Mouse (Mus musculus): ENCODE data around the gene Gm20388. TPM values are rescaled to one million over a fixed set of nuclear protein-coding genes. Genes with fewer than 3 reads are reported as not detected.

Gm20388 gene
- polyA plus RNA-seq, 1 experiment from 2014 or later: 1.7 TPM

- peaks cover 94% of the 10 kb centered on the region for H3K36me3 ChIP-seq
- no peak for DNase-seq (ENCODE audit: low spot score)
- 44% methylated on average over 3 of the region's 3 CpGs for WGBS
These were observed 4419.8 kb downstream of the Gm20388 start for GRCm38 (mm10) chr8:124330433-124330832.

GRCm38 (mm10) chr8:124331094-124331493, 4420.5 kb downstream of the Gm20388 start:
- no peak for DNase-seq (ENCODE audit: low spot score)
- Histone ChIP-seq H3K36me3 (peaks cover 94% of the 10 kb centered on the region), H3K27me3 (ENCODE audit: insufficient read depth, poor library complexity, severe bottlenecking) (no peaks in the 10 kb centered on the region), H3K4me1 (replicated peaks) (peaks cover 40% of the 10 kb centered on the region), H3K9me3 (no peaks in the 10 kb centered on the region), H3K27ac (peak overlapping the region; percentile 60), H3K4me3 (no peak overlapping the region)
- 89% methylated on average over 3 of the region's 3 CpGs for WGBS

More at GRCm38 (mm10) chr8:124330433-124330832, 4419.8 kb downstream of the Gm20388 start:
- Histone ChIP-seq H3K9me3 (no peaks in the 10 kb centered on the region), H3K27me3 (ENCODE audit: insufficient read depth, poor library complexity, severe bottlenecking) (no peaks in the 10 kb centered on the region), H3K4me3 (no peak overlapping the region), H3K4me1 (replicated peaks) (peaks cover 40% of the 10 kb centered on the region), H3K27ac (peak overlapping the region; percentile 60)

DNA sequence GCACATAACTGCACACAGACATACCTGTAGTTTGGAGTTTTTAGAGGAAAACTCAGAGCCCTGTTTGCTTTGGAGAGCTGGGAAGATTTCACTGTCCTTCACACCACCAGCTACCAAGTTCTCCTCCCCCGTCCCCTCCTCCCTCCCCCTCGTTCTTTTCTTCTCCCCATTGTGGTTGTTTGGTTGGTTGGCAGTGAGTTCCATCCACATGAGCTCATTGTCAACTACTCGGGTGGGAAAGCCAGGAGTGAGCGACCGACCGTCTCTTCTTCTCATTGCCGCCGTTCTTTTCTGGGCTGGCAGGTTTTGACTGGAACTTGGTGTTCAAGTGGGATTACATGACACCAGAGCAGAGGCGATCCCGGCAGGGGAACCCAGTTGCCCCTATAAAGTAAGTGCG, 4421.1 kb downstream of the Gm20388 start:
- Histone ChIP-seq H3K4me3 (no peak overlapping the region), H3K9me3 (no peaks in the 10 kb centered on the region), H3K36me3 (peaks cover 94% of the 10 kb centered on the region), H3K27me3 (ENCODE audit: insufficient read depth, poor library complexity, severe bottlenecking) (no peaks in the 10 kb centered on the region), H3K27ac (peak overlapping the region; percentile 35; the same call in 1 of the 2 replicates), H3K4me1 (replicated peaks) (peaks cover 40% of the 10 kb centered on the region)
- 69% methylated on average over 11 of the region's 11 CpGs for WGBS
- no peak for DNase-seq (ENCODE audit: low spot score)

DNA sequence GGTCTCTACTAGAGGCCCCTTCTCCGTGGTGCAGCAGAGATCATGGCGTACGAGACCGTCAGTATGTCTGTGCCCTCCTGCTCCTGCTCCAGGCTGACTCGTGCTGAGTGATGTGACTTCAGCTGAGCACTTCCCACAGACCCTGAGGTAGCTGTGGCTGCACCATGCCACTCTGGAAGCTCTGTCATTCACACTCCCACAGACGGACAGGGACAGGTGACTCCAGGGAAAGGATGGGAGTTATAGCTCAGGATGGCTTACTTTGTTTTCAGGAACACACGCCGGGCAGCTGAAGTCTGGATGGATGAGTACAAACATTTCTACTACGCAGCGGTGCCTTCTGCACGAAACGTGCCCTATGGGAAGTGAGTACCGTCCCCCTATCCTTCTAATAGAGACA, 4425.7 kb downstream of the Gm20388 start:
- Histone ChIP-seq H3K36me3 (peaks cover 99% of the 10 kb centered on the region), H3K4me1 (replicated peaks) (peaks cover 23% of the 10 kb centered on the region), H3K27me3 (ENCODE audit: insufficient read depth, poor library complexity, severe bottlenecking) (no peaks in the 10 kb centered on the region), H3K27ac (no peak overlapping the region), H3K4me3 (no peak overlapping the region), H3K9me3 (no peaks in the 10 kb centered on the region)
- WGBS: 95% methylated on average over 13 of the region's 13 CpGs
- DNase-seq (ENCODE audit: low spot score): no peak

- DNase-seq (ENCODE audit: low spot score): no peak
- peaks cover 100% of the 10 kb centered on the region for H3K36me3 ChIP-seq
These were observed 4429.1 kb downstream of the Gm20388 start for GRCm38 (mm10) chr8:124339742-124340141.

GRCm38 (mm10) chr8:124340360-124341068, 4429.9 kb downstream of the Gm20388 start:
- Histone ChIP-seq H3K27ac (no peak overlapping the region), H3K36me3 (peaks cover 98% of the 10 kb centered on the region), H3K27me3 (ENCODE audit: insufficient read depth, poor library complexity, severe bottlenecking) (no peaks in the 10 kb centered on the region), H3K9me3 (no peaks in the 10 kb centered on the region), H3K4me3 (no peak overlapping the region), H3K4me1 (replicated peaks) (peaks cover 14% of the 10 kb centered on the region)
- peak; percentile 38 for DNase-seq (ENCODE audit: low spot score)
- 67% methylated on average over 17 of the region's 17 CpGs for WGBS

More at GRCm38 (mm10) chr8:124339742-124340141, 4429.1 kb downstream of the Gm20388 start:
- Histone ChIP-seq H3K4me3 (no peak overlapping the region), H3K27me3 (ENCODE audit: insufficient read depth, poor library complexity, severe bottlenecking) (no peaks in the 10 kb centered on the region), H3K27ac (no peak overlapping the region), H3K9me3 (no peaks in the 10 kb centered on the region), H3K4me1 (replicated peaks) (peaks cover 14% of the 10 kb centered on the region)
- 82% methylated on average over 3 of the region's 3 CpGs for WGBS

DNA sequence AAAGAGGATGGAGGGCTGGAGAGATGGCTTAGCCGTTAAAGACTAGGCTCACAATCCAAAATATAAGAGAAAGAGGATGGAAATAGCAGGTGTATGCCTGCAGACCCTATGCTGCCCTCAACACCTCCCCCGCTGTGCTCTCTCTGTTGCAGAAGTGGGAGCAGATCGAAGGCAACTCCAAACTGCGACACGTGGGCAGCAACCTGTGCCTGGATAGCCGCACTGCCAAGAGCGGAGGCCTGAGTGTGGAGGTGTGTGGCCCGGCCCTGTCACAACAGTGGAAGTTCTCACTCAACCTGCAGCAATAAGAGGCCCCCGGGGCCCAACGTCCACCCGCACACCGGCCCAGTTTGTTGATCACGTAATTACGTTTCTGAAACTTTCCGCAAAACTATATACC, 4432.5 kb downstream of the Gm20388 start:
- peaks cover 72% of the 10 kb centered on the region for H3K36me3 ChIP-seq
- no peaks in the 10 kb centered on the region for H3K9me3 ChIP-seq
- H3K4me3 ChIP-seq: no peak overlapping the region
- 96% methylated on average over 15 of the region's 15 CpGs for WGBS
- H3K4me1 ChIP-seq (replicated peaks): peaks cover 14% of the 10 kb centered on the region
- no peaks in the 10 kb centered on the region for H3K27me3 ChIP-seq (ENCODE audit: insufficient read depth, poor library complexity, severe bottlenecking)
- no peak overlapping the region for H3K27ac ChIP-seq
- DNase-seq (ENCODE audit: low spot score): no peak

- WGBS: 88% methylated on average over 12 of the region's 12 CpGs
- Histone ChIP-seq H3K27me3 (ENCODE audit: insufficient read depth, poor library complexity, severe bottlenecking) (no peaks in the 10 kb centered on the region), H3K36me3 (peaks cover 64% of the 10 kb centered on the region)
These were observed 4433.4 kb downstream of the Gm20388 start for GRCm38 (mm10) chr8:124343991-124344390.

GRCm38 (mm10) chr8:124345098-124345497, 4434.5 kb downstream of the Gm20388 start:
- H3K27ac ChIP-seq: no peak overlapping the region
- H3K4me3 ChIP-seq: no peak overlapping the region
- peaks cover 8% of the 10 kb centered on the region for H3K4me1 ChIP-seq (replicated peaks)
- no peak for DNase-seq (ENCODE audit: low spot score)
- H3K27me3 ChIP-seq (ENCODE audit: insufficient read depth, poor library complexity, severe bottlenecking): no peaks in the 10 kb centered on the region
- WGBS: 85% methylated on average over 10 of the region's 10 CpGs
- H3K9me3 ChIP-seq: no peaks in the 10 kb centered on the region
- peaks cover 53% of the 10 kb centered on the region for H3K36me3 ChIP-seq

More at GRCm38 (mm10) chr8:124343991-124344390, 4433.4 kb downstream of the Gm20388 start:
- DNase-seq (ENCODE audit: low spot score): no peak
- H3K4me1 ChIP-seq (replicated peaks): peaks cover 14% of the 10 kb centered on the region
- H3K27ac ChIP-seq: no peak overlapping the region
- no peaks in the 10 kb centered on the region for H3K9me3 ChIP-seq
- H3K4me3 ChIP-seq: no peak overlapping the region

GRCm38 (mm10) chr8:124346852-124347523, 4436.3 kb downstream of the Gm20388 start:
- peak; percentile 64 for DNase-seq (ENCODE audit: low spot score)
- H3K9me3 ChIP-seq: no peaks in the 10 kb centered on the region
- no peaks in the 10 kb centered on the region for H3K27me3 ChIP-seq (ENCODE audit: insufficient read depth, poor library complexity, severe bottlenecking)
- peaks cover 34% of the 10 kb centered on the region for H3K36me3 ChIP-seq
- 50% methylated on average over 19 of the region's 19 CpGs for WGBS
- no peak overlapping the region for H3K4me3 ChIP-seq
- H3K27ac ChIP-seq: no peak overlapping the region
- H3K4me1 ChIP-seq (replicated peaks): no peaks in the 10 kb centered on the region

DNA sequence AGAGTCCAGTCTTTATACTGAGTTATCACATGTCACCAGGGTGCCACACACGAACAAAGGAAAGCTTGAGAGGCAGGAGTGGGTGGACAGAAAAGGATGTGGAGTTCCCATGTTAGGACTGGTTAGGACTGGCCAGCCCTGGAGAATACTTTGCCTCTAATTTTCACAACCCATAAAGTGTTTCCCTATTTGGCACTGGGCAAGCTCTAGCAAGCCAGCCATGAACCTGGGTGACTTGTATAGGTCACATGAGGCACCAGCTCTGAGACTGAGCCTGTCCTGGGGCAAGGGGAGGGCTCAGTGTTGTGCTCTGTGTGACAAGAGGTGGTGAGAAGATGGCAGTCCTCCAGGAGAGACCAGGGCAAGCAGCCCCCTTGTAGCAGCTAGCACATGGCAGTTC, 4437.4 kb downstream of the Gm20388 start:
- no peak overlapping the region for H3K4me3 ChIP-seq
- no peaks in the 10 kb centered on the region for H3K4me1 ChIP-seq (replicated peaks)
- DNase-seq (ENCODE audit: low spot score): no peak
- H3K9me3 ChIP-seq: no peaks in the 10 kb centered on the region
- peaks cover 23% of the 10 kb centered on the region for H3K36me3 ChIP-seq
- H3K27me3 ChIP-seq (ENCODE audit: insufficient read depth, poor library complexity, severe bottlenecking): no peaks in the 10 kb centered on the region
- 63% methylated on average over 1 of the region's 1 CpGs for WGBS
- peak overlapping the region; percentile 43; the same call in 1 of the 2 replicates for H3K27ac ChIP-seq

DNA sequence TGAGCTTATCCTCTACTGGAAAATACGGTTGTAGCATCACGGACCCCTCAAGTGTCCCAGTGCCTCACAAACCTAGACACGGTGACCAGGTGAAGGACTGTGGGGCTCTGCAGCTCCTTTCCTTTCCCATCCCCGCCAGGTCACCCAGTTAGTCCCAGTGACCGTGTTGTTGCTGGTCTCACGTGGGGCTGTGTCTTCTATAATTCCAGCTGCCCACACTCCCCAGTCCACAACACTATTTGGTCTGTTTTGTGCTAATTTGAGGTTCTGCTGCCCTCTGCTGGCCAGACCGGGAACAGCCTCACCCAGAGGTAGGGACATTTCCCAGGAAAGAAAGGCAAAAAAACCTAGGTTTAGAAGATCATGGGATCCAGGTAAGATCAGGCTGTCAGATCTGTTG, 4439.0 kb downstream of the Gm20388 start:
- H3K4me1 ChIP-seq (replicated peaks): no peaks in the 10 kb centered on the region
- DNase-seq (ENCODE audit: low spot score): peak; percentile 81
- no peak overlapping the region for H3K4me3 ChIP-seq
- H3K36me3 ChIP-seq: peaks cover 7% of the 10 kb centered on the region
- H3K27me3 ChIP-seq (ENCODE audit: insufficient read depth, poor library complexity, severe bottlenecking): no peaks in the 10 kb centered on the region
- H3K27ac ChIP-seq: no peak overlapping the region
- no peaks in the 10 kb centered on the region for H3K9me3 ChIP-seq
- WGBS: 43% methylated on average over 7 of the region's 7 CpGs

DNA sequence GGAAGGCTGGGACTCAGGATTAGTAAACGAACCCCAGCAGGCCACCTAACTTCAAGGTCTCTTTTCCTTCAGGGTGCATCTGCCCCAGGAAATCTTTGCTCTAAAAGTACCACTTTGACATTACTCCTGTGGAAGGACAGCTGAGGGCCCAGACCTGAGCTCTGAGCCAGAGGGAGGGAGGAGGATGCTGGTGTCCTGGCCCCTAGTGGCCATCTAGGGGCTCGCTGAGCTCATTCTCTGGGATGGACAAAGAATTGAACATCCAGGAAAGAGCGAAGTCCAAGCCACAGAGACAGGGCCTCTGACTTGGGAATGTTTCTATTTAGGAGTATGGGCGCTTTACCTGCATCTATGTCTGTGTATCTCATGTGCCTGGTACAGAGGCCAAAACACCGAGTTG, 4441.0 kb downstream of the Gm20388 start:
- Histone ChIP-seq H3K9me3 (no peaks in the 10 kb centered on the region), H3K4me3 (no peak overlapping the region), H3K4me1 (replicated peaks) (no peaks in the 10 kb centered on the region), H3K36me3 (no peaks in the 10 kb centered on the region), H3K27ac (no peak overlapping the region), H3K27me3 (ENCODE audit: insufficient read depth, poor library complexity, severe bottlenecking) (no peaks in the 10 kb centered on the region)
- DNase-seq (ENCODE audit: low spot score): no peak
- 64% methylated on average over 5 of the region's 5 CpGs for WGBS

All from hindbrain, embryonic 10.5 days (tissue).